Mouse (Mus musculus): Measurements from ENCODE around the gene Blm.

DNA sequence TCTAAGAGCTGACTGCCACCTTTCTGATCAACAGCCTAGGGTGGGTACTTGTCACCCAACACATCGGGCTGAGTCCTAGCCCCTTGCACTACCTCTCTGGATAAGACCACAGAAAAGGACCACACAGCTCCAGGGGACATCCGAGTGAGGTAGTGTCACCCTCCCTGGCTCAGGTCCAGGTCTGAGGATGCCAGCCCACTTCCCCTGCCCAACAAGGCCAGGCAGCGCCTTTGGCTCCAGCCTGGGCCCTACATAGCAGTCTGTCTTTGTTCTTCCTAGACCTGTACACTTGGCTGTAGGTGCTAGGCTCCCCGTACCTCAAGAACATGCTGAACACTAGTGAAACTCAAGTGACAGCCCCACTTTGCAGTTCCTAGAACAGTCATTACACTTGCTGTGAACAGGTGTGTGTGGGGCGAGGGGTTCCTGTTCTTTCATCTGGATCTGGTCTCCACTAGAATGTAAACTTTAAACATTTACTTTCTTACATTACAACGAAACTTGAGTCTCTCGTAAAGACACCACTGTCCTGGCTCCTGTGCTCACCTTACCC is 120.5 kb downstream of the Blm start:
- TF ChIP-seq CTCF (IDR thresholded peaks at IDR 0.05; ENCODE audit: low read depth, low read length), result no peak
- TF ChIP-seq POLR2A (IDR thresholded peaks at IDR 0.05; ENCODE audit: extremely low read depth, insufficient read depth, low read length), result no peak

Data from liver, adult 2 months (tissue).